Mouse (Mus musculus): ENCODE measurements around the gene B3gnt5.
A peak's percentile ranks its signal among the peaks of the same experiment; 100 is the strongest.
"Not testable (repeated sequence)": the region's sequence is repeated elsewhere in the genome, so short reads cannot be mapped to it uniquely, and the experiment has no call there.

The B3gnt5 gene

DNA sequence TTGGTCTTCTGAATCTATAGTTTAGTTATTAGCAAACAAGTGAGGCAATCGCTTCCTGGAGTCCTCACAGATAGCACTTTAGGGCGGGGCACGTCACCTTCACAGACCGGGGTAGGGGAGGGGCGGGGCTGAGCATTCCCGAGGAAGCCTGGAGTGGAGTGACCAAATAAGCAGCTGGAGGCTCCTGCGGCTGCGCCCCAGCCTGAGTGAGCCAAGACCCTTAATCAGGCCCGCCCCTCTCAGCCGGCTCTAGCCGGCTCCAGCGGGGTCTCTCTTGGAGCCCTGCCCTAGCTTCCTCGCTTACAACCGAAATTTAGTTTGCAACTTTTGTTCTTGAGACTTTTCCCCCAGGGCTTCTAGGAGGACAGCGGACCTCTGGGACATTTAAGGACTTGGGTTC lies at the start of gene B3gnt5:
B3gnt5 (plus strand) TSS at position 135 of the 400 bp plus-strand sequence.
- peak; percentile 31 to 67 for DNase-seq (ENCODE audit: low spot score in 2 of 2)

DNA sequence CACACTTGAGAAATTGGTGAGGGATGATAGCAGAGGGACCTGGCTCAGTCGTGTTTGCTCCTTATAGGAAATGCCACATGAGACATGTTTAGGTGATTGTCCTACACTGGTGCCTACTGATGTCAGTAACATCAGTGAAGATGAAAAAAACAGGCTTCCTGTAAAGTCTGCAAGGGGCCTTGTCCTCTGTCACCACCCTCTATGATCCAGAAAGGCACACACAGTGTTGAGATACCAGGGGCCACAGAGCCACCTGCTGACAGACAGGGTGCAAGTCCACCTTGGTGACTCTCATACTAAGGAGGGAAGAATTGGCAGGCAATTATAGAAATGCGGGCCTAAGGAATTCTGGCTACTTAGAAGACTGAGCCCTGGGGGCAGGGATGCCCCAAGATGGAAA lies 39.0 kb upstream of the B3gnt5 start:
- no peak for DNase-seq (ENCODE audit: low spot score in 2 of 2)

- DNase-seq (ENCODE audit: low spot score in 2 of 2) = not testable (repeated sequence)
Measured at GRCm38 (mm10) chr16:19724139-19724538, 35.9 kb upstream of the B3gnt5 start.

- no peak for DNase-seq (ENCODE audit: low spot score in 2 of 2)
Measured at GRCm38 (mm10) chr16:19732896-19733295, 27.1 kb upstream of the B3gnt5 start.

GRCm38 (mm10) chr16:19760505-19761496 lies 793 bp downstream of the B3gnt5 start:
- peak; percentile 16 to 66 for DNase-seq (ENCODE audit: low spot score in 2 of 2)

DNA sequence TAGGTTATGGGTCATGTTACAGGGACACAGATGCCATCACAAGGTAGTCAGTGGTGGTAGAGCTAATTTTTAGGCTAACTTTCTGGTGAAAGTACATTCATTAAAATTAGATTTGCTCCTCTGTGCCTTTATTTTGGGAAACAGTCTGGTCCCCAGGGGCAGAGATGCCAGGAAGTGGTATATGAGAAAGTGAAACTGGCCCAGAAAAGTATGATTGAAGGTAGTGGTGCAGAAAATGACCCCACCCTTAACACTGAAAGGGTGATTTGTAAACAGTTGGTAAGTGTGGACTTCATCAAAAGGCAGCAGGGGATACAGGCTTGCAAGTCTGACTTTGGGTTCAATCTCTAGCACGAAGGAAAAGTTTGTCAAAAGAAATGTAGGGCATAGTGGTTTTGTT lies 1.7 kb downstream of the B3gnt5 start:
- DNase-seq (ENCODE audit: low spot score in 2 of 2) = peak in 1 of 2 experiments; percentile 47

DNA sequence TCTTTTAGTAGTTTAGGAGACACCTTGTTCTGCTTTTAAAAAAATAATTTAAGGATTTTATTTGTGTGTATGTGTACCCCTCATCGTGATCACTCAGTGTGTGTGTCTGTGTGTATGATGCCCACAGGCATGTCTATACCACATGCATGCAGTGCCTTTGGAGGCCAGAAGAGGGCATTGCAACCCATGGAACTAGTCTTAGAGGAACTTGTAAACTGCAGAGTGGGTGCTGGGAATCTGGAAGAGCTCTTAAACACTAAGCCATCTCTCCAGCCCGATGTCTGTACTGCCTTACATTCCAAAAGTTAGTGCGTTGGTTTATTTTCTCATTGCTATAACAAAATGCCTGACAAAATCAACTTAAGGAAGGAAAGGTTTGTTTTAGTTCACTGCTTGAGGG lies 6.1 kb downstream of the B3gnt5 start:
- no peak for DNase-seq (ENCODE audit: low spot score in 2 of 2)

DNA sequence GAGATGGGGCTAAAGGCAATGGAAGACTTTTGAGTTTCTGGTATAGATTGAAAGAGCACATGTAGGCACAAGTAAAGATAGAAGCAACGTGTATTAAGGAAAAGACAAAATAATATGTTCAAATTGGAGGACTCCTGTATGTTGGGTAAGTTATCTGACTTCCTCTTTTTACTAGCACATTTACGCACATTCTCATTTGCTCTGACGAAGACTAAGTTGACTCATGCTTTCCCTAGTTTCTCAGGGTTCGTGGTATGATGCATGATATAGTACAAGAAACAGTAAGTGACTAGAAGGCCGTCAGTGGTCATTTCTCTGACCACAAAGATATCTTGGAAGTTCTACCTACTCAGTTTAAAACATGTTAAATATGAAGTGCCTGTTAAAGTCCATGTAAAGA lies 8.0 kb downstream of the B3gnt5 start:
- DNase-seq (ENCODE audit: low spot score in 2 of 2) = no peak

- DNase-seq (ENCODE audit: low spot score in 2 of 2) = no peak
Measured at GRCm38 (mm10) chr16:19772013-19772412, 12.0 kb downstream of the B3gnt5 start.

- no peak for DNase-seq (ENCODE audit: low spot score in 2 of 2)
Measured at GRCm38 (mm10) chr16:19786386-19787090, 26.5 kb downstream of the B3gnt5 start.

DNA sequence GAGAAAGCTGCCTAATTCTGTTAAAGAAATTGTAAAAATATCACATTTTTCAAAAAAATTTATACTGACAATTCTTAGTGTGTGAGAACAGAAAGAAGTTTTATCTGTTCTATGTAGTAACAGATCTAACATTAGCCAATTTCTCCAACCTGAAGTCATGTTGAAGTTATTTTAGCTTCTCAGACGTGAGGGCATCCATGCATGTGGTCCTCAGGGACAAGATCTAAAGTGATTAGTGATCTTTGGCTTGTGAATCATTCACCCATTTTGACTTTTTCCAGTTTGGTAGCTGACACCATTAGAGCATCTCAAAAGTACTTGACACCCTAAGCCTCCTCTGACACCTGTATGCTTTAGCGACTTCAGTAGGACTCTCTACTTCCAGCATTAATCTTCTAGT lies 29.9 kb downstream of the B3gnt5 start:
- no peak for DNase-seq (ENCODE audit: low spot score in 2 of 2)

- DNase-seq (ENCODE audit: low spot score in 2 of 2) = no peak
Measured at GRCm38 (mm10) chr16:19818801-19819200, 58.8 kb downstream of the B3gnt5 start.

Data from spleen, postnatal 4 days (tissue).